Mouse (Mus musculus): Measurements from ENCODE around the gene Hhipl1. TPM values are rescaled to one million over a fixed set of nuclear protein-coding genes. Genes with fewer than 3 reads are reported as not detected.

Gene Hhipl1
- polyA plus RNA-seq, 1 experiment from 2014 or later, result not detected

- peak; percentile 29; the same call in 1 of the 2 replicates for ATAC-seq (ENCODE audit: low read depth)
- Histone ChIP-seq H3K4me2 (no peak within 1 kb of the TSS), H3K9ac (no peak within 1 kb of the TSS), H3K4me1 (replicated peaks) (peaks cover 12% of the 10 kb centered on the region), H3K27ac (no peak within 1 kb of the TSS), H3K36me3 (no peaks in the 10 kb centered on the region), H3K4me3 (replicated peaks) (no peak within 1 kb of the TSS), H3K27me3 (no peaks in the 10 kb centered on the region), H3K9me3 (replicated peaks) (no peaks in the 10 kb centered on the region)
- DNase-seq, result no peak
- WGBS (ENCODE audit: insufficient replicate concordance), result 46% methylated on average over 19 of the region's 19 CpGs
Observed at GRCm38 (mm10) chr12:108370596-108371428, 64.7 kb downstream of the Hhipl1 start, which contains the start of gene Eml1. TSS of gene Eml1 (plus strand) at chr12:108370957.

- no peak for DNase-seq
- no peak overlapping the region for H3K9ac ChIP-seq
- H3K4me2 ChIP-seq, result no peak overlapping the region
- H3K9me3 ChIP-seq (replicated peaks), result no peaks in the 10 kb centered on the region
- no peak for ATAC-seq (ENCODE audit: low read depth)
- peaks cover 12% of the 10 kb centered on the region for H3K4me1 ChIP-seq (replicated peaks)
- WGBS (ENCODE audit: insufficient replicate concordance), result 57% methylated on average over 6 of the region's 6 CpGs
- no peak overlapping the region for H3K27ac ChIP-seq
- no peaks in the 10 kb centered on the region for H3K36me3 ChIP-seq
- H3K4me3 ChIP-seq (replicated peaks), result no peak overlapping the region
- H3K27me3 ChIP-seq, result no peaks in the 10 kb centered on the region
Observed at GRCm38 (mm10) chr12:108371429-108371765, 65.3 kb downstream of the Hhipl1 start.

GRCm38 (mm10) chr12:108372241-108372640 is 66.2 kb downstream of the Hhipl1 start:
- Histone ChIP-seq H3K9ac (no peak overlapping the region), H3K4me2 (no peak overlapping the region), H3K4me3 (replicated peaks) (no peak overlapping the region), H3K27me3 (no peaks in the 10 kb centered on the region), H3K36me3 (no peaks in the 10 kb centered on the region), H3K27ac (no peak overlapping the region), H3K9me3 (replicated peaks) (no peaks in the 10 kb centered on the region), H3K4me1 (replicated peaks) (peaks cover 12% of the 10 kb centered on the region)
- 76% methylated on average over 17 of the region's 17 CpGs for WGBS (ENCODE audit: insufficient replicate concordance)
- no peak for DNase-seq
- no peak for ATAC-seq (ENCODE audit: low read depth)

GRCm38 (mm10) chr12:108373611-108374010 is 67.5 kb downstream of the Hhipl1 start:
- H3K4me2 ChIP-seq, result no peak overlapping the region
- 66% methylated on average over 9 of the region's 9 CpGs for WGBS (ENCODE audit: insufficient replicate concordance)
- no peak overlapping the region for H3K4me3 ChIP-seq (replicated peaks)
- H3K9me3 ChIP-seq (replicated peaks), result no peaks in the 10 kb centered on the region
- H3K4me1 ChIP-seq (replicated peaks), result peaks cover 12% of the 10 kb centered on the region
- ATAC-seq (ENCODE audit: low read depth), result no peak
- H3K36me3 ChIP-seq, result no peaks in the 10 kb centered on the region
- H3K9ac ChIP-seq, result no peak overlapping the region
- DNase-seq, result no peak
- H3K27me3 ChIP-seq, result no peaks in the 10 kb centered on the region
- no peak overlapping the region for H3K27ac ChIP-seq

- Histone ChIP-seq H3K27me3 (no peaks in the 10 kb centered on the region), H3K4me3 (replicated peaks) (no peak overlapping the region), H3K36me3 (no peaks in the 10 kb centered on the region), H3K27ac (no peak overlapping the region), H3K4me2 (no peak overlapping the region), H3K4me1 (replicated peaks) (peaks cover 12% of the 10 kb centered on the region), H3K9ac (no peak overlapping the region), H3K9me3 (replicated peaks) (no peaks in the 10 kb centered on the region)
- WGBS (ENCODE audit: insufficient replicate concordance), result 67% methylated on average over 8 of the region's 8 CpGs
- ATAC-seq (ENCODE audit: low read depth) (no peak), DNase-seq (no peak)
Observed at GRCm38 (mm10) chr12:108374689-108375088, 68.6 kb downstream of the Hhipl1 start.

- ATAC-seq (ENCODE audit: low read depth), result no peak
- H3K27me3 ChIP-seq, result no peaks in the 10 kb centered on the region
- no peak overlapping the region for H3K9ac ChIP-seq
- DNase-seq, result no peak
- no peaks in the 10 kb centered on the region for H3K4me1 ChIP-seq (replicated peaks)
- H3K4me3 ChIP-seq (replicated peaks), result no peak overlapping the region
- 77% methylated on average over 13 of the region's 13 CpGs for WGBS (ENCODE audit: insufficient replicate concordance)
- no peak overlapping the region for H3K4me2 ChIP-seq
- no peaks in the 10 kb centered on the region for H3K9me3 ChIP-seq (replicated peaks)
- no peak overlapping the region for H3K27ac ChIP-seq
- H3K36me3 ChIP-seq, result no peaks in the 10 kb centered on the region
Observed at GRCm38 (mm10) chr12:108378379-108379133, 72.5 kb downstream of the Hhipl1 start.

Other genes starting within 250 kb of the Hhipl1 start
- gene Setd3, start 127.0 kb upstream of the Hhipl1 start, polyA plus RNA-seq (2015; fragmentation: Nextera tagmentation; extraction: Ambion mirVana), result 56.6 and 71.5 TPM in 2 replicates
- gene Ccnk, start 126.7 kb upstream of the Hhipl1 start, polyA plus RNA-seq (2015; fragmentation: Nextera tagmentation; extraction: Ambion mirVana), result 1.8 and 2.3 TPM in 2 replicates
- 2.3 and 2.6 TPM in 2 replicates for gene Ccdc85c, start 30.8 kb upstream of the Hhipl1 start, polyA plus RNA-seq (2015; fragmentation: Nextera tagmentation; extraction: Ambion mirVana)
- gene Cyp46a1, start 28.1 kb downstream of the Hhipl1 start, polyA plus RNA-seq (2015; fragmentation: Nextera tagmentation; extraction: Ambion mirVana), result 0.30 and 0.41 TPM in 2 replicates
- 5.3 and 5.5 TPM in 2 replicates for gene Eml1, start 64.7 kb downstream of the Hhipl1 start, polyA plus RNA-seq (2015; fragmentation: Nextera tagmentation; extraction: Ambion mirVana)
- gene Evl, start 248.4 kb downstream of the Hhipl1 start, polyA plus RNA-seq (2015; fragmentation: Nextera tagmentation; extraction: Ambion mirVana), result 8.7 and 10.4 TPM in 2 replicates